Mouse (Mus musculus): ENCODE results near the gene Akap12. TPM values are rescaled to one million over a fixed set of nuclear protein-coding genes. Genes with fewer than 3 reads are reported as not detected.

The Akap12 gene
- total RNA-seq, 2 experiments from 2014 or later, result 32.3 to 33.1 TPM

GRCm38 (mm10) chr10:4282395-4282794, 16.2 kb downstream of the Akap12 start:
- no peak for DNase-seq (ENCODE audit: low spot score in 2 of 2)

- no peak for DNase-seq (ENCODE audit: low spot score in 2 of 2)
Measured at GRCm38 (mm10) chr10:4284781-4285180, 18.6 kb downstream of the Akap12 start.

GRCm38 (mm10) chr10:4285752-4286151, 19.6 kb downstream of the Akap12 start:
- no peak for DNase-seq (ENCODE audit: low spot score in 2 of 2)

- no peak for DNase-seq (ENCODE audit: low spot score in 2 of 2)
Measured at GRCm38 (mm10) chr10:4289171-4289570, 23.0 kb downstream of the Akap12 start.

- DNase-seq (ENCODE audit: low spot score in 2 of 2), result no peak
Measured at GRCm38 (mm10) chr10:4289636-4290035, 23.5 kb downstream of the Akap12 start.

GRCm38 (mm10) chr10:4290145-4290544, 24.0 kb downstream of the Akap12 start:
- DNase-seq (ENCODE audit: low spot score in 2 of 2), result no peak

- no peak for DNase-seq (ENCODE audit: low spot score in 2 of 2)
Measured at GRCm38 (mm10) chr10:4290561-4290960, 24.4 kb downstream of the Akap12 start.

GRCm38 (mm10) chr10:4293418-4293817, 27.2 kb downstream of the Akap12 start:
- DNase-seq (ENCODE audit: low spot score in 2 of 2), result no peak

- no peak for DNase-seq (ENCODE audit: low spot score in 2 of 2)
Measured at GRCm38 (mm10) chr10:4303558-4303957, 37.4 kb downstream of the Akap12 start.

GRCm38 (mm10) chr10:4323885-4324284, 57.7 kb downstream of the Akap12 start:
- DNase-seq (ENCODE audit: low spot score in 2 of 2), result no peak

- no peak for DNase-seq (ENCODE audit: low spot score in 2 of 2)
Measured at GRCm38 (mm10) chr10:4325562-4325961, 59.4 kb downstream of the Akap12 start.

- DNase-seq (ENCODE audit: low spot score in 2 of 2), result no peak
Measured at GRCm38 (mm10) chr10:4327716-4328115, 61.5 kb downstream of the Akap12 start.

- DNase-seq (ENCODE audit: low spot score in 2 of 2), result no peak
Measured at GRCm38 (mm10) chr10:4332228-4332979, 66.2 kb downstream of the Akap12 start.

GRCm38 (mm10) chr10:4333319-4333718, 67.1 kb downstream of the Akap12 start:
- DNase-seq (ENCODE audit: low spot score in 2 of 2), result peak; percentile 60 to 63

GRCm38 (mm10) chr10:4334039-4334683, 68.0 kb downstream of the Akap12 start:
- DNase-seq (ENCODE audit: low spot score in 2 of 2), result peak; percentile 45 to 58

- DNase-seq (ENCODE audit: low spot score in 2 of 2), result no peak
Measured at GRCm38 (mm10) chr10:4338863-4339461, 72.8 kb downstream of the Akap12 start.

GRCm38 (mm10) chr10:4341430-4341829, 75.2 kb downstream of the Akap12 start:
- DNase-seq (ENCODE audit: low spot score in 2 of 2), result peak; percentile 39

GRCm38 (mm10) chr10:4346489-4347135, 80.4 kb downstream of the Akap12 start:
- peak; percentile 92 for DNase-seq (ENCODE audit: low spot score in 2 of 2)

- DNase-seq (ENCODE audit: low spot score in 2 of 2), result no peak
Measured at GRCm38 (mm10) chr10:4347136-4347492, 80.9 kb downstream of the Akap12 start.

- no peak for DNase-seq (ENCODE audit: low spot score in 2 of 2)
Measured at GRCm38 (mm10) chr10:4347591-4347990, 81.4 kb downstream of the Akap12 start.

- no peak for DNase-seq (ENCODE audit: low spot score in 2 of 2)
Measured at GRCm38 (mm10) chr10:4354371-4355260, 88.4 kb downstream of the Akap12 start.
